Mouse (Mus musculus) megakaryocyte-erythroid progenitor cell, adult 5-6 weeks (primary cell): ENCODE measurements around the gene Cops2. TPM values are rescaled to one million over a fixed set of nuclear protein-coding genes. Genes with fewer than 3 reads are reported as not detected.

Source experiments
- ATAC-seq: replicated peaks from 2 replicates; pipeline ENCODE4 v1.8.0; 2016; ENCODE audit warnings: mild to moderate bottlenecking, inconsistent platforms; ENCODE audit not compliant: severe bottlenecking, poor library complexity, low FRiP score, low TSS enrichment
- total RNA-seq, 2 experiments: library from RNA; stranded (forward) in 1 of 2; stranded (reverse) in 1 of 2; fragments of 200-1000, 215-1000 nt in 1 of 2; fragments of >200 nt in 1 of 2; fragmentation: Nextera tagmentation in 1 of 2; gene quantifications; 2 replicates each; pipeline ENCODE4 v1.2.3; 2014 to 2017

The Cops2 gene
- total RNA-seq, 2 experiments from 2014 or later = 102 to 156 TPM

DNA sequence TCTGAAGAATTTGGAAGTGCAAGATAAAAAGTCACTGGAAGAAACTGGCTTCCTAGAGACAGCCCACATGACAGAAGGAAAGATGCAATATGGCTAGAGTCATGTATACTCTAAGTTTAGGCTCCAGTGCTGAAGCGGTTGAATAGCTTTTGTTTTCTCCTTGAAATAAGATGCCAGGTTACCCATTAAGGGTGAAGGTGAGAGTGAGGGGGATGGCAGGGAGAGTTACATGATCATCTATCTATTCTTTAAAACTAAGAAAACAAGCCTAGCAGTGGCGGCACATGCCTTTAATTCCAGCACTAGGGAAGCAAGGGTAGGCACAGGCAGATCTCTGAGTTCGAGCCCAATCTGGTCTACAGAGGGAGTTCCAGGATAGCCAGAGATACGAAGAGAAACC, 73.9 kb downstream of the Cops2 start:
- no peak for ATAC-seq

GRCm38 (mm10) chr2:125784392-125784791, 74.5 kb downstream of the Cops2 start:
- no peak for ATAC-seq

DNA sequence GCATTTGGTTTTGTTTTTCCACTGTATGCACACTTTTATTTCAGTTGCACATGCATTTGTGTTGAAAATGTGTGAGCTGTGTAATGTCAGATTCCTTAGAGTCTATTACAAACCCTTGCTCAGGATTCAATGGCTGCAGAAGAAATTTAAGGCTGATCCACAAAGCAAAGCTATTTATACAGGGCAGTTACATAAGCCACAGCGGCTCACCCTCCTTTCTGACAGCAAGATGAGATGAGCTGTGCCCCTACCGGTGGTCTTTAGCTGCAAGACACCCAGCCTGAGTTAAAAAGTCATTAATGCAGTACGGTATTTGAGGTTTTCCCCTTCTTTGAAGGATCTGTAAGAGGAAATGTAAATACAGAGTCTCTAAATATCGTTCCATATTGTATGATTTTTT, 75.1 kb downstream of the Cops2 start:
- no peak for ATAC-seq

- ATAC-seq = peak; percentile 91
These were observed 76.2 kb downstream of the Cops2 start, which contains the start of gene Secisbp2l for GRCm38 (mm10) chr2:125782719-125783109. Gene Secisbp2l, minus strand, starts transcription at chr2:125782870.

- ATAC-seq = no peak
These were observed 76.8 kb downstream of the Cops2 start for GRCm38 (mm10) chr2:125781978-125782718.

DNA sequence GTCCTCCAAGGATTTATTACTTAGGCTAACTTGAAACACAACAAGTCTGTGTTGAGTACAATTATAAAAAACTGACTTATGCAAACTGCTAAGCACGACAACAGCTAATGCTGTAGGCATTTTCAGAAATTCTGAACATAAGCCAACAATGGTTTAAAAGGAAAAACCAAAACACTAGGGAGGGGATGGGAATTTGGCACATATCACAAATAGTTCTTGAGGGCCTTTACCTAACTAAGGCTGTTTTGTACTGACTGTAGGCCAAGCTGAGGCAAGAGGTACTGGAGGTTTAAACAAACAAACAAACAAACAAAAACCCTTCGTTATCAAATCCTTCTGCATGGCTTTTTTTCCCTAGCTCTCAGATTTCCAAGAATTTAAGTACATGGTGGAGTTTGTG, 77.9 kb downstream of the Cops2 start:
- no peak for ATAC-seq

Other genes starting within 250 kb of the Cops2 start
- gene Cep152, start 234.0 kb downstream of the Cops2 start, total RNA-seq (2014; fragmentation: Nextera tagmentation) = 13.5 and 14.4 TPM in 2 replicates
- gene Cep152, start 234.0 kb downstream of the Cops2 start, total RNA-seq (2017) = 19.9 and 21.0 TPM in 2 replicates
- 56.0 and 59.1 TPM in 2 replicates for gene Eid1, start 186.0 kb downstream of the Cops2 start, total RNA-seq (2014; fragmentation: Nextera tagmentation)
- gene Eid1, start 186.0 kb downstream of the Cops2 start, total RNA-seq (2017) = 131 and 165 TPM in 2 replicates
- gene Shc4, start 135.0 kb downstream of the Cops2 start, total RNA-seq (2014; fragmentation: Nextera tagmentation) = 0.98 and 3.3 TPM in 2 replicates
- gene Shc4, start 135.0 kb downstream of the Cops2 start, total RNA-seq (2017) = 1.0 and 1.2 TPM in 2 replicates
- gene Secisbp2l, start 76.3 kb downstream of the Cops2 start, total RNA-seq (2014; fragmentation: Nextera tagmentation) = 10.5 and 18.0 TPM in 2 replicates
- gene Secisbp2l, start 76.3 kb downstream of the Cops2 start, total RNA-seq (2017) = 11.5 and 13.8 TPM in 2 replicates
- 3.3 and 12.4 TPM in 2 replicates for gene Galk2, start within 50 bp of the Cops2 start, total RNA-seq (2014; fragmentation: Nextera tagmentation)
- 9.4 and 10.3 TPM in 2 replicates for gene Galk2, start within 50 bp of the Cops2 start, total RNA-seq (2017)
- gene Fgf7, start 175.5 kb upstream of the Cops2 start, total RNA-seq (2014; fragmentation: Nextera tagmentation) = not detected in 2 replicates
- gene Fgf7, start 175.5 kb upstream of the Cops2 start, total RNA-seq (2017) = not detected in 2 replicates